Mouse (Mus musculus) lung, embryonic 15.5 days (tissue): ENCODE data around the gene Gclc. TPM values are rescaled to one million over a fixed set of nuclear protein-coding genes. Genes with fewer than 3 reads are reported as not detected.

Experiments used
- ATAC-seq: fragments of 200-750 bp; cut with Nextera tagmentation; 2 replicates; pipeline ENCODE4 v1.8.0; 2017; ENCODE audit warnings: moderate number of reproducible peaks, borderline replicate concordance; ENCODE audit not compliant: low FRiP score, low TSS enrichment; ENCODE audit errors: extremely low read depth
- H3K27ac ChIP-seq: fragments of 300-500 bp; sonication (generic); 2 replicates; pipeline ENCODE4 v1.5.1; 2015; ENCODE audit warnings: moderate library complexity, mild to moderate bottlenecking, inconsistent platforms
- H3K27me3 ChIP-seq: fragments of 300-500 bp; sonication (generic); 2 replicates; pipeline ENCODE4 v1.6.1; 2015; ENCODE audit warnings: inconsistent platforms
- H3K36me3 ChIP-seq: fragments of 300-500 bp; sonication (generic); 2 replicates; pipeline ENCODE4 v1.6.1; 2015; ENCODE audit warnings: inconsistent platforms
- H3K4me1 ChIP-seq: fragments of 300-500 bp; sonication (generic); 2 replicates; pipeline ENCODE4 v1.6.1; 2015; ENCODE audit warnings: inconsistent platforms
- H3K4me2 ChIP-seq: fragments of 300-500 bp; sonication (generic); 2 replicates; pipeline ENCODE4 v1.6.1; 2015; ENCODE audit warnings: inconsistent platforms, mild to moderate bottlenecking, moderate library complexity
- H3K4me3 ChIP-seq: fragments of 300-500 bp; sonication (generic); 2 replicates; pipeline ENCODE4 v1.5.1; 2015; ENCODE audit warnings: mild to moderate bottlenecking, inconsistent platforms
- H3K9ac ChIP-seq: fragments of 300-500 bp; sonication (generic); 2 replicates; pipeline ENCODE4 v1.6.1; 2015; ENCODE audit warnings: inconsistent platforms
- H3K9me3 ChIP-seq: fragments of 300-500 bp; sonication (generic); 2 replicates; pipeline ENCODE4 v1.6.1; 2016; ENCODE audit warnings: inconsistent platforms
- WGBS: fragments of 180-500 bp; shearing (Covaris S2); methylation state at CpG from one replicate; pipeline ENCODE4 v1.1.7; 2015; 5-methylcytosine and 5-hydroxymethylcytosine counted together
- polyA plus RNA-seq: library from polyadenylated mRNA; unstranded; fragments of >200 nt; fragmentation: Nextera tagmentation; extraction: Ambion mirVana; gene quantifications from 2 replicates; pipeline ENCODE4 v1.2.1, GENCODE M21; 2015

The Gclc gene
- polyA plus RNA-seq, 1 experiment from 2014 or later: 19.8 TPM

DNA sequence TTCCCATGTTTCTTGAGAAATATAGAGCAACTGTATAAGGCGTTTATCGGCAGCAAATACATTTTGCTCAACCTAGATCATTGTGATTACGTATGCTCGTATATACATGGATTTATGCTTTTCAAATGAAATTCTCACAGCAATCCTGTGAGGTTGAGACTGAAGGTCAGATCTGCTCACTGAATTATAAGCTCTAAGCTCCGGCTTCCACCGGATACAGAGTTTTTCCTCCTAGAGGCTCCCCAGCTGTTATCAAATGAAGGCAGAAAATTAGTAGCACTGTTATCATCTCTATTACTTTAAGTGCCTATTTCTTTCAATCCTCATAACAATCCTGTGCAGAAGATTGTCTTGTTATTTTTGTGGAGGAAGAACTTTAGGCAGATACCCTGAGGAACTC, 80.8 kb downstream of the Gclc start:
- H3K27ac ChIP-seq: no peak overlapping the region
- no peak for ATAC-seq
- no peak overlapping the region for H3K9ac ChIP-seq

DNA sequence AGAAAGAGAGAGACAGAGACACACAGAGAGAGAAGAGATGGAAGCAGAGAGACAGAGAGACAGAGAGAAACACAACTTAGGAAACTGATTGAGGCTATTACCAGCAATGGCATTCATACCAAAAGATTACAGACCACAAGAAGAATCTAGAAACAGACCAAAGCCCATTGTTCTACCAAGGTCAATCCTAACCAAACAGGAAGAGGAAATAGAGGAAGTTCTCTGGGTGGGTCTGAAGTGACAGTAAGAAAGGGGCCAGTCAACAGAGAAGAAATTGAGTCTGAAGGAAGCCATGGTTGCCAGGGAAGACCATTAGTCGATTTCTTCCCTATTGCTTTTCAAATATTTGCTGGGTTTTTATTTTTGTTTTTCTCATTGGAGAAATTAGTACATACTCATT, 81.4 kb downstream of the Gclc start:
- Histone ChIP-seq H3K4me1 (no peaks in the 10 kb centered on the region), H3K4me3 (no peak overlapping the region), H3K27ac (no peak overlapping the region), H3K9ac (no peak overlapping the region), H3K27me3 (no peaks in the 10 kb centered on the region), H3K36me3 (no peaks in the 10 kb centered on the region), H3K9me3 (no peaks in the 10 kb centered on the region), H3K4me2 (no peak overlapping the region)
- 78% methylated on average over 1 of the region's 1 CpGs for WGBS
- no peak for ATAC-seq

More for the DNA sequence above, 80.8 kb downstream of the Gclc start:
- 83% methylated on average over 6 of the region's 6 CpGs for WGBS
- Histone ChIP-seq H3K4me1 (no peaks in the 10 kb centered on the region), H3K36me3 (no peaks in the 10 kb centered on the region), H3K4me2 (no peak overlapping the region), H3K4me3 (no peak overlapping the region), H3K9me3 (no peaks in the 10 kb centered on the region), H3K27me3 (no peaks in the 10 kb centered on the region)

DNA sequence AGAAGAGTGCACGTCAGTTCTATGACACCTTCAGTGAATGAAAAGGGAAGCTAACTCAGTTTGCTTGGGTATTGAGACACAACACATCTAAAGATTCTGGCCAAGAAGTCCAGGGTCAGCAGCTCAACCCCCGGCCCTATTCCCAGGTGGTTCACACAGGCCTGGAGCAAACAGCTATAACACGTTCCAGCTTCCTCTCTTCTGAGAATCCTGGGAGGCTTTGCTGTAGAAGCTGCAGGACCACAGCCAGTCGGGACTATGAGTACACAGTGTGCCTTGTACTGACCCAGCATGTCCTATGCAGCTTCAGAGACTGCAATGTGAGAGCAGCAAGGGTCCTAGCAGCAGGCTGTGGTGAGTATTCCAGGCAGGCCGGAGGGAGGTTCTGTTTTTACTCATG, 84.3 kb downstream of the Gclc start:
- H3K27ac ChIP-seq: no peak overlapping the region
- H3K4me2 ChIP-seq: no peak overlapping the region
- H3K4me1 ChIP-seq: no peaks in the 10 kb centered on the region
- H3K4me3 ChIP-seq: no peak overlapping the region
- no peaks in the 10 kb centered on the region for H3K9me3 ChIP-seq
- 65% methylated on average over 5 of the region's 5 CpGs for WGBS
- ATAC-seq: no peak
- H3K36me3 ChIP-seq: no peaks in the 10 kb centered on the region
- H3K27me3 ChIP-seq: no peaks in the 10 kb centered on the region
- H3K9ac ChIP-seq: no peak overlapping the region

Other genes with a start within 250 kb of the Gclc start
- 9.3 and 11.4 TPM in 2 replicates for gene Lrrc1, start 209.7 kb upstream of the Gclc start, polyA plus RNA-seq
- gene Klhl31, start 118.0 kb upstream of the Gclc start, polyA plus RNA-seq: 1.2 and 1.6 TPM in 2 replicates
- gene Elovl5, start 162.8 kb downstream of the Gclc start, polyA plus RNA-seq: 78.0 and 83.0 TPM in 2 replicates